Mouse (Mus musculus) hindbrain, embryonic 12.5 days (tissue): Measurements from ENCODE around the gene Bbs9. TPM values are rescaled to one million over a fixed set of nuclear protein-coding genes. Genes with fewer than 3 reads are reported as not detected.

Experiments
- ATAC-seq: fragments of 200-750 bp; cut with Nextera tagmentation; 2 replicates; pipeline ENCODE4 v1.8.0; 2017; ENCODE audit warnings: moderate TSS enrichment; ENCODE audit not compliant: low FRiP score
- H3K27ac ChIP-seq: fragments of 300-500 bp; sonication (generic); 2 replicates; pipeline ENCODE4 v1.5.1; 2016; ENCODE audit warnings: mild to moderate bottlenecking
- H3K27me3 ChIP-seq: fragments of 300-500 bp; sonication (generic); 2 replicates; pipeline ENCODE4 v1.6.1; 2016; ENCODE audit warnings: mild to moderate bottlenecking
- H3K36me3 ChIP-seq: fragments of 300-500 bp; sonication (generic); 2 replicates; pipeline ENCODE4 v1.6.1; 2016; ENCODE audit warnings: mild to moderate bottlenecking
- H3K4me1 ChIP-seq: fragments of 300-500 bp; sonication (generic); 2 replicates; pipeline ENCODE4 v1.6.1; 2016
- H3K4me2 ChIP-seq: fragments of 300-500 bp; sonication (generic); replicated peaks from 2 replicates; pipeline ENCODE4 v1.6.1; 2016; ENCODE audit warnings: mild to moderate bottlenecking
- H3K4me3 ChIP-seq: fragments of 300-500 bp; sonication (generic); 2 replicates; pipeline ENCODE4 v1.5.1; 2016; ENCODE audit warnings: mild to moderate bottlenecking
- H3K9ac ChIP-seq: fragments of 300-500 bp; sonication (generic); 2 replicates; pipeline ENCODE4 v1.6.1; 2016; ENCODE audit warnings: mild to moderate bottlenecking, moderate library complexity
- H3K9me3 ChIP-seq: fragments of 300-500 bp; sonication (generic); replicated peaks from 2 replicates; pipeline ENCODE4 v1.6.1; 2016; ENCODE audit warnings: mild to moderate bottlenecking
- WGBS: fragments of 180-500 bp; shearing (Covaris S2); methylation state at CpG from one replicate; pipeline ENCODE4 v1.1.7; 2016; 5-methylcytosine and 5-hydroxymethylcytosine counted together
- polyA plus RNA-seq: library from polyadenylated mRNA; unstranded; fragments of >200 nt; fragmentation: Nextera tagmentation; extraction: Ambion mirVana; gene quantifications from 2 replicates; pipeline ENCODE4 v1.2.1, GENCODE M21; 2016

Gene Bbs9
- polyA plus RNA-seq, 1 experiment from 2014 or later, result 19.5 TPM

- H3K4me2 ChIP-seq, result peak overlapping the region; percentile 89
- ATAC-seq, result no peak
- peaks cover 10% of the 10 kb centered on the region for H3K4me1 ChIP-seq
- H3K36me3 ChIP-seq, result no peaks in the 10 kb centered on the region
- no peaks in the 10 kb centered on the region for H3K9me3 ChIP-seq
- H3K27ac ChIP-seq, result no peak overlapping the region
- H3K9ac ChIP-seq, result peak overlapping the region; percentile 70
- H3K27me3 ChIP-seq, result no peaks in the 10 kb centered on the region
- WGBS, result 9% methylated on average over 10 of the region's 10 CpGs
- peak overlapping the region; percentile 61 for H3K4me3 ChIP-seq
Measured at GRCm38 (mm10) chr9:22476265-22476664, 750 bp downstream of the Bbs9 start.

- WGBS, result 90% methylated on average over 8 of the region's 8 CpGs
- H3K9ac ChIP-seq, result no peak overlapping the region
- H3K4me1 ChIP-seq, result peaks cover 10% of the 10 kb centered on the region
- H3K9me3 ChIP-seq, result no peaks in the 10 kb centered on the region
- H3K4me3 ChIP-seq, result no peak overlapping the region
- H3K27me3 ChIP-seq, result no peaks in the 10 kb centered on the region
- H3K36me3 ChIP-seq, result no peaks in the 10 kb centered on the region
- no peak for ATAC-seq
- H3K4me2 ChIP-seq, result no peak overlapping the region
- H3K27ac ChIP-seq, result no peak overlapping the region
Measured at GRCm38 (mm10) chr9:22478946-22479345, 3.4 kb downstream of the Bbs9 start.

DNA sequence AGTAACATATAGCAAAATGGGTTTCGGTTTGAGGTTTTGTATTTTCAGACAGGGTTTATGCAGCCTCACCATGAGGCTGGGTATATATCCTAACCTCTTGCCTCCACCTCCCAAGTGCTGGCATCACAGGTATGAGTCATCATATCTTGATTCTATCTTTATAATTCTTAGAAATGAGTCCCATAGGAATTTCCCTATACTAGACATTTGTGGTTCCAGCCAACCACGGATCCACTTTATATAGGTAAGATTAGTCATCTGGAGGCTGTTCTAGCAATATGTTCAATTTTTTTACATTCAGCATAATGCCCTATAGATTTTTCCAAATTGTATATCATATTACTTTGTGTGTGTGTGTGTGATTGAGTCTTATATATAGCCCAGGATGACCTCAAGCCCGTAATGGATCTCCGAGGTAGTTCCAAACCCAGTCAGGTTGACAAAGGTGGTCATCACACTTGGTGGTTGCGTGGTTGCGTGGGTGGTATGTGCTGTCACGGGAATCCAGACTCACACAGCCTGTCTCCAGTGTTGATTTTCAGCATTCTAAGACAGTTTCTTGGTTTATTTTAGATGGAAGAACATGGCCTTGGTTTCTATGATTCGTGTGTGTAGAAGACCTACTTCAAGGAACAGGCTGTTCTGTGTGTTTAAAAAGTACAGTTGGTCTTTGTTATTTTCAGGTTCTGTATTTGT, 8.5 kb downstream of the Bbs9 start:
- no peaks in the 10 kb centered on the region for H3K9me3 ChIP-seq
- H3K27me3 ChIP-seq, result no peaks in the 10 kb centered on the region
- H3K9ac ChIP-seq, result no peak overlapping the region
- ATAC-seq, result no peak
- no peak overlapping the region for H3K27ac ChIP-seq
- H3K4me2 ChIP-seq, result no peak overlapping the region
- 92% methylated on average over 8 of the region's 8 CpGs for WGBS
- no peak overlapping the region for H3K4me3 ChIP-seq
- H3K36me3 ChIP-seq, result no peaks in the 10 kb centered on the region
- no peaks in the 10 kb centered on the region for H3K4me1 ChIP-seq

- ATAC-seq, result no peak
- Histone ChIP-seq H3K4me1 (no peaks in the 10 kb centered on the region), H3K36me3 (no peaks in the 10 kb centered on the region), H3K27me3 (no peaks in the 10 kb centered on the region), H3K9ac (no peak overlapping the region), H3K4me2 (no peak overlapping the region), H3K9me3 (no peaks in the 10 kb centered on the region), H3K4me3 (no peak overlapping the region), H3K27ac (no peak overlapping the region)
- WGBS, result 86% methylated on average over 12 of the region's 12 CpGs
Measured at GRCm38 (mm10) chr9:22484562-22485308, 9.2 kb downstream of the Bbs9 start.

- no peak overlapping the region for H3K9ac ChIP-seq
- no peaks in the 10 kb centered on the region for H3K4me1 ChIP-seq
- H3K36me3 ChIP-seq, result no peaks in the 10 kb centered on the region
- H3K27me3 ChIP-seq, result no peaks in the 10 kb centered on the region
- H3K4me3 ChIP-seq, result no peak overlapping the region
- 91% methylated on average over 7 of the region's 7 CpGs for WGBS
- no peak overlapping the region for H3K4me2 ChIP-seq
- no peaks in the 10 kb centered on the region for H3K9me3 ChIP-seq
- H3K27ac ChIP-seq, result no peak overlapping the region
- ATAC-seq, result no peak
Measured at GRCm38 (mm10) chr9:22486211-22486610, 10.7 kb downstream of the Bbs9 start.

- H3K4me2 ChIP-seq, result no peak overlapping the region
- ATAC-seq, result no peak
- H3K27ac ChIP-seq, result no peak overlapping the region
- no peak overlapping the region for H3K9ac ChIP-seq
- WGBS, result 66% methylated on average over 9 of the region's 9 CpGs
- no peaks in the 10 kb centered on the region for H3K27me3 ChIP-seq
- H3K36me3 ChIP-seq, result no peaks in the 10 kb centered on the region
- no peak overlapping the region for H3K4me3 ChIP-seq
- H3K4me1 ChIP-seq, result no peaks in the 10 kb centered on the region
- no peaks in the 10 kb centered on the region for H3K9me3 ChIP-seq
Measured at GRCm38 (mm10) chr9:22488963-22489362, 13.4 kb downstream of the Bbs9 start.

- no peaks in the 10 kb centered on the region for H3K36me3 ChIP-seq
- ATAC-seq, result no peak
- H3K9ac ChIP-seq, result no peak overlapping the region
- WGBS, result 84% methylated on average over 9 of the region's 9 CpGs
- H3K4me1 ChIP-seq, result no peaks in the 10 kb centered on the region
- no peak overlapping the region for H3K4me3 ChIP-seq
- no peaks in the 10 kb centered on the region for H3K27me3 ChIP-seq
- H3K9me3 ChIP-seq, result no peaks in the 10 kb centered on the region
- H3K27ac ChIP-seq, result no peak overlapping the region
- H3K4me2 ChIP-seq, result no peak overlapping the region
Measured at GRCm38 (mm10) chr9:22494203-22494807, 18.8 kb downstream of the Bbs9 start.

DNA sequence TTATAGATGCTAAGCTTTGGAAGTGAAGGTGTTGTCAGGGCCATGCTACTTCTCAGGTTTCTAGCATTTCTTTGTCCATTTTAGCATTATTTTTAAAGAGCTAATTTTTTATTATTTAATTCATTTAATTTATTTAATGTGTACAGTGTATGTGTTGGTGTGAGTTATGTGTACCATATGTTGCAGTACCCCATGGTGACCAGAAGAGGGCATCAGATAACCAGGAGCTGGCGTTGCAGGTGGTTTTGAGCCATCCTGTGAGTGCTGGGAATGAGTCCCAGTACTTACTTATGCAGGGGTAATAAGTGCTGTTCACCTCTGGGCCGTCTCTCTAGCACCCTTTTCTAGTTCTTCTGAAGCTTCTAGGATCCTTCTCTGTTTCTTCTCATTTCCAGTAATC, 19.6 kb downstream of the Bbs9 start:
- Histone ChIP-seq H3K36me3 (no peaks in the 10 kb centered on the region), H3K4me2 (no peak overlapping the region), H3K27ac (no peak overlapping the region), H3K9me3 (no peaks in the 10 kb centered on the region), H3K4me3 (no peak overlapping the region), H3K27me3 (no peaks in the 10 kb centered on the region), H3K4me1 (no peaks in the 10 kb centered on the region), H3K9ac (no peak overlapping the region)
- WGBS, result 81% methylated on average over 2 of the region's 2 CpGs
- ATAC-seq, result no peak

DNA sequence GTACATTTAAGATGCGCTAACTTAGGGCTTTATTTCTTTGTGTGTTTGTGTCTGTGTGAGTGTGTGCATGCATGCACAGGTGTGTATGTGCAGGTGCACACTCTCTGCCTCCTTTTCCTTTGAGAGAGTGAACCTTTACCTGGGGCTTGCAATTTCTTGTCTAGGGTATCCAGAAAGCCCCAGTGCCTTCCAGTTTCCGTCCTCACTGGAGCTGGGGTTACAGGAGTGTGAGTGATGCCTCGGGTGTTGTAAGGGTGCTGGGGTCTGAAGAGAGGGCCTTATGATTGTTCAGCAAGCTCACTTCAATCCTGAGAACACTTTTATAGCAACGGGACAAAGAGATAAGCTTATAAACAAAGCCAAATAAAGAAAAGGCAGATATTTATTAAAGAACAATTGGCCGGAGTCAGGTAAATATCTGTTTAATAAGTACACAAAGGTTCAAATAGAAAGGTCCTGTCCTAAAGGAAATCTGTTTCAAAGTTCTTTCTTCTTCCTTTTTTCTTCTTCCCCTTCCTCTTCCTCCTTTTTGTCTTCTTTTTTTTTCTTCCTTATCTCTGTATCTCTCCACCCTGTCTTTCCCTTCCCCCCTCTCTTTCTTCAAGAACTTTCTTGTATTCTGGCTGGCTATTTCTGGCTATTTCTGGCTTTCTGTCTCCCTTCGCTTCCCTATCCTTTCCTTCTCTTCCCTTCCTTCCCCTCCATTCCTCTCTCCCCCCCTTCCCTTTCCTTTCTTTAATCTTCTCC, 21.7 kb downstream of the Bbs9 start:
- no peaks in the 10 kb centered on the region for H3K9me3 ChIP-seq
- H3K36me3 ChIP-seq, result no peaks in the 10 kb centered on the region
- 87% methylated on average over 6 of the region's 6 CpGs for WGBS
- no peaks in the 10 kb centered on the region for H3K4me1 ChIP-seq
- no peak overlapping the region for H3K9ac ChIP-seq
- H3K4me2 ChIP-seq, result no peak overlapping the region
- H3K27me3 ChIP-seq, result no peaks in the 10 kb centered on the region
- no peak for ATAC-seq
- H3K27ac ChIP-seq, result no peak overlapping the region
- H3K4me3 ChIP-seq, result no peak overlapping the region

- H3K36me3 ChIP-seq, result no peaks in the 10 kb centered on the region
- H3K27me3 ChIP-seq, result no peaks in the 10 kb centered on the region
- no peak overlapping the region for H3K4me3 ChIP-seq
- no peaks in the 10 kb centered on the region for H3K9me3 ChIP-seq
- no peak for ATAC-seq
- no peak overlapping the region for H3K27ac ChIP-seq
- WGBS, result 82% methylated on average over 2 of the region's 2 CpGs
- no peak overlapping the region for H3K9ac ChIP-seq
- 0 out of 2 replicates have a peak, but pooled peaks cover 3% of the 10 kb centered on the region for H3K4me1 ChIP-seq
- H3K4me2 ChIP-seq, result no peak overlapping the region
Measured at GRCm38 (mm10) chr9:22502972-22503371, 27.5 kb downstream of the Bbs9 start.

GRCm38 (mm10) chr9:22503581-22503980, 28.1 kb downstream of the Bbs9 start:
- ATAC-seq, result no peak
- Histone ChIP-seq H3K9me3 (no peaks in the 10 kb centered on the region), H3K27ac (no peak overlapping the region), H3K4me2 (no peak overlapping the region), H3K36me3 (no peaks in the 10 kb centered on the region), H3K4me3 (no peak overlapping the region), H3K4me1 (0 out of 2 replicates have a peak, but pooled peaks cover 3% of the 10 kb centered on the region), H3K27me3 (no peaks in the 10 kb centered on the region), H3K9ac (no peak overlapping the region)
- 79% methylated on average over 5 of the region's 5 CpGs for WGBS

DNA sequence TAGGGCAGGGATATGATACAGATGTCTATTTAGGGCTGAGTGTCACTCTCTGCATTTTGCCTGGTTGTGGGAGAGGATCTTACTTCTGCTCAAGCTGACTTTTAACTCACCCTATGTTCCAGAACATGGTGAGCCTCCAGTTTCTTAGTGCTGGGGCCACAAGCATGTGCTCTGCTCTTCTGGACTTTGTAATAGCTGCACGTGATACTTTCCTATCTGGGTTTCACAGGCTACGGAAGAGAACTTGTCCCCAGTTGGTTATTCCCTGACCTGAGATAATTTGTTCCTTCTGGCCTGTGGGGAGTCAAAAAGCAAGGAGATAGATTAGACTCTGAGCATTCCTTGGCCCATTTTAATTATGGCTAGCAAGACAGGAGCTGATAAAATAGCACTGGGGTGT, 30.1 kb downstream of the Bbs9 start:
- Histone ChIP-seq H3K4me1 (0 out of 2 replicates have a peak, but pooled peaks cover 3% of the 10 kb centered on the region), H3K27me3 (no peaks in the 10 kb centered on the region), H3K9ac (no peak overlapping the region), H3K27ac (no peak overlapping the region), H3K36me3 (no peaks in the 10 kb centered on the region), H3K4me2 (no peak overlapping the region), H3K4me3 (no peak overlapping the region), H3K9me3 (no peaks in the 10 kb centered on the region)
- no peak for ATAC-seq
- 71% methylated on average over 2 of the region's 2 CpGs for WGBS
